Mouse (Mus musculus) limb, embryonic 11.5 days (tissue): ENCODE data around the gene Rarres2. TPM values are rescaled to one million over a fixed set of nuclear protein-coding genes. Genes with fewer than 3 reads are reported as not detected.

Experiments used
- ATAC-seq: fragments of 200-750 bp; cut with Nextera tagmentation; 2 replicates; pipeline ENCODE4 v1.8.0; 2017; ENCODE audit warnings: low read depth; ENCODE audit not compliant: insufficient number of reproducible peaks, low FRiP score, low TSS enrichment
- DNase-seq: peaks from one replicate; pipeline ENCODE4 v3.0.0-alpha.2; 2015; ENCODE audit warnings: low spot score
- H3K27ac ChIP-seq: fragments of 300-500 bp; sonication (generic); replicated peaks from 2 replicates; pipeline ENCODE4 v1.5.1; 2014; ENCODE audit warnings: low read depth, mild to moderate bottlenecking, low read length
- H3K27me3 ChIP-seq: fragments of 300-500 bp; sonication (generic); 2 replicates; pipeline ENCODE4 v1.6.1; 2014; ENCODE audit warnings: mild to moderate bottlenecking, low read length, mixed read lengths; ENCODE audit not compliant: control insufficient read depth, insufficient read depth
- H3K36me3 ChIP-seq: fragments of 300-500 bp; sonication (generic); 2 replicates; pipeline ENCODE4 v1.6.1; 2014; ENCODE audit warnings: mild to moderate bottlenecking, low read length, moderate library complexity, mixed read lengths; ENCODE audit not compliant: control insufficient read depth, insufficient read depth
- H3K4me1 ChIP-seq: fragments of 300-500 bp; sonication (generic); 2 replicates; pipeline ENCODE4 v1.6.1; 2014; ENCODE audit warnings: low read length, mixed read lengths; ENCODE audit not compliant: control insufficient read depth, insufficient read depth
- H3K4me2 ChIP-seq: fragments of 300-500 bp; sonication (generic); 2 replicates; pipeline ENCODE4 v1.6.1; 2014; ENCODE audit warnings: low read depth, mild to moderate bottlenecking, moderate library complexity; ENCODE audit not compliant: severe bottlenecking
- H3K4me3 ChIP-seq: fragments of 300-500 bp; sonication (generic); 2 replicates; pipeline ENCODE4 v1.5.1; 2014; ENCODE audit warnings: low read depth, low read length
- H3K9ac ChIP-seq: fragments of 300-500 bp; sonication (generic); 2 replicates; pipeline ENCODE4 v1.6.1; 2014; ENCODE audit warnings: mild to moderate bottlenecking, low read length
- H3K9me3 ChIP-seq: fragments of 300-500 bp; sonication (generic); 2 replicates; pipeline ENCODE4 v1.6.1; 2016; ENCODE audit warnings: low read length; ENCODE audit not compliant: control insufficient read depth
- WGBS: fragments of 180-500 bp; shearing (Covaris S2); extraction: QIAGEN DNeasy Blood & Tissue Kit; methylation state at CpG from one replicate; pipeline ENCODE4 v1.1.7; 2014; 5-methylcytosine and 5-hydroxymethylcytosine counted together
- polyA plus RNA-seq: library from polyadenylated mRNA; unstranded; fragments of >200 nt; fragmentation: Nextera tagmentation; extraction: Ambion mirVana; gene quantifications from 2 replicates; pipeline ENCODE4 v1.2.1, GENCODE M21; 2014

Rarres2 gene
- polyA plus RNA-seq = 4.3 and 5.6 TPM in 2 replicates

DNA sequence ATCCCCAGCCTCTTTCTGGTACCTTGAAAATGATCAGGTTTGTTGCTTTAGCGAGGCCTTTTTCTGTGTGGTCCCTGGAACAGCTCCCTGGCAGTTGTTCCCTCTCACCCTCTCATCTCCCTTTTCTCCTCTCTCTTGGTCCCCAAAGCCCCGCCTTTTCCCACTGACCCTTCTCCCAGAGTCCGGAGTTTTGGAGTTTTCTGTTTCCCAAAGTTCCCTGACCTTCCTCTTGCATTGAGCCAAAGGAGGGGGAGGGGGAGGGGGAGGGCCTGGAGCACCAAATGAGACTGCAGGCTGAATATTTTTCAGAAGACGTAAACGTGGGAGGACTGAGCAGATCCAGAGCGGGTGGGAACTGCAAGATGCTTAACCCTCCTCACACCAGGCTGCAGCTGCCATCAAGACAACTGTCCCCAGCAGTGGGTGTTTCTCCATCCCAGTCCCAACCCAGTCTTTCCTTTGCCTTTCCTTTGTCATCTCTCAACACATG lies at the start of gene Rarres2:
TSS of gene Rarres2 (minus strand) at position 218 of the 490 bp plus-strand sequence.
- Histone ChIP-seq H3K27me3 (no peaks in the 10 kb centered on the region), H3K4me1 (peaks cover 5% of the 10 kb centered on the region), H3K9me3 (no peaks in the 10 kb centered on the region), H3K36me3 (no peaks in the 10 kb centered on the region), H3K4me3 (no peak within 1 kb of the TSS), H3K27ac (no peak within 1 kb of the TSS; the same call in 1 of the 2 replicates), H3K4me2 (no peak within 1 kb of the TSS), H3K9ac (no peak within 1 kb of the TSS)
- ATAC-seq = no peak; the same call in 1 of the 2 replicates
- no peak for DNase-seq
- WGBS = 24% methylated on average over 6 of the region's 6 CpGs

DNA sequence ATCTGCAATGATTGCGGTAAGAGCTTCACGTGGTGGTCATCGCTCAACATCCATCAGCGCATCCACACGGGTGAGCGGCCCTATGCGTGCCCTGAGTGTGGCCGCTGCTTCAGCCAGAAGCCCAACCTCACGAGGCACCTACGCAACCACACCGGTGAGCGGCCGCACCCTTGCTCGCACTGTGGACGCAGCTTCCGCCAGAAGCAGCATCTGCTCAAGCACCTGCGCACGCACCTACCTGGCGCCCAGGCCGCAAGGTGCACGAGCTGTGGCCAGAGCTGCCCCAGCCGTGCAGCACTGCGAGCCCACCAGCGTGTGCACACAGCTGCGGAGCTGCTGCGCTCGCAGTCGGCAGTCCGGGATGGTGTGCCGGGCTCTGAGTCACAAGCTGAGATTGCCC lies 47.4 kb upstream of the Rarres2 start:
- no peak for DNase-seq
- H3K27ac ChIP-seq = no peak overlapping the region
- no peak overlapping the region for H3K4me3 ChIP-seq
- 0 out of 2 replicates have a peak overlapping the region, but pooled peaks have one; percentile 12 for H3K9ac ChIP-seq
- H3K27me3 ChIP-seq = no peaks in the 10 kb centered on the region
- no peak overlapping the region for H3K4me2 ChIP-seq
- WGBS = 90% methylated on average over 30 of the region's 30 CpGs
- H3K36me3 ChIP-seq = peaks cover 12% of the 10 kb centered on the region
- no peaks in the 10 kb centered on the region for H3K9me3 ChIP-seq
- ATAC-seq = no peak
- no peaks in the 10 kb centered on the region for H3K4me1 ChIP-seq

DNA sequence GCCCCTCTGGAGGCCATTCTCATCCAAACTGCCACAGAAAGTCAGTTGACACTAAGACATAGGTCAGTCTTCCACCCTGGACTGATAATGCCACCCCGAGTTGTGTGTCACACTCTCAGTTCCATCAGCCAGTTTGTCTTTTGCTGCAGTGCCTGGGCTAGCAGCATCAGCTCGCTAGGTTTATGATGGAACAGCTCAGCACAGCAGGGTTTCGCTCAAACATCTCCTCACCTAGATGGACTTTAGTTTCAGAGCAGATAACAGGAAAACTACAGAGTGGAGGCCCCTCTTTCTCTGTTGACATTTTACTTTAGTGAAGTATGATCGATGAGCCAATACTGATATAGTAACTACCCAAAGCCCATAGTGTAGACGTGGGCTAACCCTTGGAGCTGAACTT lies 42.2 kb upstream of the Rarres2 start:
- ATAC-seq = no peak
- 91% methylated on average over 5 of the region's 5 CpGs for WGBS
- no peaks in the 10 kb centered on the region for H3K9me3 ChIP-seq
- H3K27ac ChIP-seq = no peak overlapping the region
- no peak overlapping the region for H3K4me2 ChIP-seq
- DNase-seq = no peak
- no peaks in the 10 kb centered on the region for H3K27me3 ChIP-seq
- peaks cover 6% of the 10 kb centered on the region; the same call in 1 of the 2 replicates for H3K36me3 ChIP-seq
- H3K4me1 ChIP-seq = no peaks in the 10 kb centered on the region
- H3K4me3 ChIP-seq = no peak overlapping the region
- no peak overlapping the region for H3K9ac ChIP-seq

DNA sequence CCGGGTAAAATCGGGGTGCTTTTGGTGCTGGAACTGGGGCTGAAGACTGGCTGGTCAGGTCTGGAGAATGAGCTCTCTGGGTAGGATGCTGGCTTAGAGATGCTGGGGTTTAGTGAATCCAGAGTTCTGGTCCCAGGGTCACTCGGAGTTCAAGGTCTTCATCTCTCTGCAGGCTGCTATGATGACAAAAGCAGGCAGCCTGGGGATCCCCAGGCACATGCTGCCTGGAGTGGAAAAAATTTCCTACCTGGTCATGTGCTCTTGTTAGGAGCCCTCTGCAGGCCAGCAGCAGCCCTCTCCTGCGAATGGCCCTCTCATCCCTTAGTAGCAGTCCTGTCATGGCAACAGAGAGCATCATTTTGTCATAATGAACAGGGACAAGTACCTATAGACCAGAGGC lies 40.9 kb upstream of the Rarres2 start:
- no peak for DNase-seq
- no peak for ATAC-seq
- no peak overlapping the region for H3K9ac ChIP-seq
- 88% methylated on average over 4 of the region's 4 CpGs for WGBS
- H3K9me3 ChIP-seq = no peaks in the 10 kb centered on the region
- no peaks in the 10 kb centered on the region for H3K4me1 ChIP-seq
- no peak overlapping the region for H3K4me2 ChIP-seq
- 0 out of 2 replicates have a peak, but pooled peaks cover 2% of the 10 kb centered on the region for H3K36me3 ChIP-seq
- H3K4me3 ChIP-seq = no peak overlapping the region
- no peak overlapping the region for H3K27ac ChIP-seq
- H3K27me3 ChIP-seq = no peaks in the 10 kb centered on the region

DNA sequence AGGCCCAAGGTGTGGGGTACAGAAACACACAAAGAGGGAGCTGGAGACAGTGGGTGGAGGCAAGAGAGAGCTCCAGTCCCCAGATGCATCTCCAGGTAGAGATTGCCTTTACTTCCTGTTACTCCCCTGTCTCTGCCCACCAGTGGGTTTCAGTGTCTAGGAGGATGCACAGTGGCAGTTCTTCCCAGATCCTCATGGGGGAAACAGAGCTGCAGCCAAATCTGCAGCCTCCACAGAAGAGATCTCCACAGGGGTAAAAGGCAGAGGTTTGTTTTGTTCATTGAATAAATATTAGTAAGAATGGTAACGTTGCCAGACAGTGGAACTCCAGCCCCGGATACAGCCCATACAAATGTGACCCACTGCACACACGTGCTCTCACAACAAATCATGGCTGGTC lies 38.1 kb upstream of the Rarres2 start:
- WGBS = 89% methylated on average over 3 of the region's 3 CpGs
- no peak overlapping the region for H3K4me2 ChIP-seq
- DNase-seq = no peak

DNA sequence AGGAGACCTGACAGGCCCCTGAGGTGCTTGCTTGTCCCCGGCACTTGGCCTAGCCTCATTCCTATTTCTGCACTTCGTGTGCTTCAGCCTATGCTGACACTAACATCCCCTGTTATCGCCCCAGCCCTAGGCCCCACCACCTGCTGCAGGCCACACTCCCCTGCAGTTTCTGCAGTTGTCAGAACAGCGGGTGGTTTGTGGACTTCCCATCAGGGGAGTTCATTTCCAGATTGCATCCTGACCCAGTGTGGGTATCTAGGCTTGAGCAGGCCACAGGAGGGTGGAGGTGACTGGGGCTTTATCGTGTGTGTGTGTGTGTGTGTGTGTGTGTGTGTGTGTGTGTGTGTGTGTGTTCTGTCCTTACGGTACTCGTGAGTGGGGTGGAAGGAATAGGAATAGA lies 36.9 kb upstream of the Rarres2 start:
- 71% methylated on average over 7 of the region's 7 CpGs for WGBS
- H3K4me1 ChIP-seq = no peaks in the 10 kb centered on the region
- 0 out of 2 replicates have a peak, but pooled peaks cover 2% of the 10 kb centered on the region for H3K36me3 ChIP-seq
- ATAC-seq (no peak), DNase-seq (no peak)
- H3K27me3 ChIP-seq = no peaks in the 10 kb centered on the region
- H3K9ac ChIP-seq = no peak overlapping the region
- no peak overlapping the region for H3K4me2 ChIP-seq
- no peak overlapping the region for H3K4me3 ChIP-seq
- no peaks in the 10 kb centered on the region for H3K9me3 ChIP-seq
- no peak overlapping the region for H3K27ac ChIP-seq

More for the DNA sequence above, 38.1 kb upstream of the Rarres2 start:
- Histone ChIP-seq H3K36me3 (0 out of 2 replicates have a peak, but pooled peaks cover 2% of the 10 kb centered on the region), H3K4me3 (no peak overlapping the region), H3K9ac (no peak overlapping the region), H3K9me3 (no peaks in the 10 kb centered on the region), H3K27me3 (no peaks in the 10 kb centered on the region), H3K4me1 (no peaks in the 10 kb centered on the region), H3K27ac (no peak overlapping the region)
- no peak for ATAC-seq

DNA sequence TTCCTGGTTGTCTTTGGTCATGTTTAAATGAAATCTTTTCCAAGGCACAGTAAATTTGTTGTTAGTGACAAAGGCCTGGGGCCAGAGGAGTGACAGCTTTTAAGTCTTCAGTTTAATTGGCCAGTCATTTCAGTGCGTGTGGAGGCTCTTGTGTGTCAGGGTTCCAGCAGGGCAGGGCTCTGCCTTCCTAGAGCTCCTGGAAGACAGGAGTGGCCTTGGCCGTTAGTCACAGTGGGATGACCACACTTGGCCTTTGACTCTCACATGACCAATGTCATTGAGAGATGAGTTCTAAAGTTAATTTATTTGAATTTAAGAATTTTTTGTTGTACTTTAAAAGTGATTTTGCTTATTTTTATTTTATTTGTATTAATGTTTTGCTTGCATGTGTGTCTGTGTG lies 35.5 kb upstream of the Rarres2 start:
- H3K27ac ChIP-seq = no peak overlapping the region
- H3K9me3 ChIP-seq = no peaks in the 10 kb centered on the region
- no peaks in the 10 kb centered on the region for H3K4me1 ChIP-seq
- WGBS = 58% methylated on average over 2 of the region's 2 CpGs
- DNase-seq (no peak), ATAC-seq (no peak)
- 0 out of 2 replicates have a peak, but pooled peaks cover 2% of the 10 kb centered on the region for H3K36me3 ChIP-seq
- H3K4me3 ChIP-seq = no peak overlapping the region
- no peak overlapping the region for H3K9ac ChIP-seq
- H3K4me2 ChIP-seq = no peak overlapping the region
- no peaks in the 10 kb centered on the region for H3K27me3 ChIP-seq

DNA sequence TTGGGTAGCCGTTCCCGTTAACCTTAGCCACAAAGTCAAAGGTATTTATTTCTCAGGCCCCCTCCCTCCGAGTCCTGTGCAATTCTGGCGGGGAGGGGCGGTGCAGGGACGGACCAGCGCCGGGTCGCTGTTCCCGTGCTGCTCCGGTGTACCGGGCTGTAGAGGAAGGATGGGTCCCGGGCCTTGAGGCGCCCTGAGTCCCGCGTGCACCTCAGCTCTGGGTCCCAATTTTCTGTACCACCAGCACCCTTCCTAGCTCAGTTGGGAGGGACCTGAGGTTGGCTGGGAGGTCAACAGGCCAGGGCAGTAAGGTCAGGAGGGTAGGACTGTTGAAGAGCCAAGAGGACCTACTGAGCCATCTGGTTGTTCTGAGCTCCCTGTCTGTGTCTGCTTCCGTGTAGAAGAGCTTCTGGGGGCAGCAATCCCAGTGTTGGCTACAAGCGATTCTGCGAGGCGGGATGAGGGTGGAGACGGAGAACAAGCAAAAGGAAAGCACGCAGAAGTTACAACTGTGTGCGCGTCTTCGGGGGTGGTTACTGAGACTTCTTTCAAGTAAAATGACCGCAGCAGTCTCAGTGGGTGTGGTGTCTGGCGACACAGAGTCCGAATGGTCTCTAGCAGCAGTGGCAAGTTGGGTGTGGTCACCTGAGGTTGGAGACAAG lies 29.6 kb upstream of the Rarres2 start:
- Histone ChIP-seq H3K4me3 (peak overlapping the region; percentile 72), H3K36me3 (peaks cover 17% of the 10 kb centered on the region), H3K4me1 (peaks cover 7% of the 10 kb centered on the region; the same call in 1 of the 2 replicates), H3K9ac (peak overlapping the region; percentile 84), H3K27me3 (no peaks in the 10 kb centered on the region), H3K4me2 (peak overlapping the region; percentile 82), H3K9me3 (peaks cover 8% of the 10 kb centered on the region), H3K27ac (peak overlapping the region; percentile 83)
- WGBS = 1% methylated on average over 28 of the region's 28 CpGs
- DNase-seq (peak; percentile 52), ATAC-seq (peak; percentile 74)
